Mouse (Mus musculus) liver, embryonic 14.5 days (tissue): ENCODE results near the gene Ppfia3. TPM values are rescaled to one million over a fixed set of nuclear protein-coding genes. Genes with fewer than 3 reads are reported as not detected.
A peak's percentile ranks its signal among the peaks of the same experiment; 100 is the strongest.

Experiments
- ATAC-seq: fragments of 200-750 bp; cut with Nextera tagmentation; 2 replicates; pipeline ENCODE4 v1.8.0; 2017; ENCODE audit warnings: moderate number of reproducible peaks, mild to moderate bottlenecking, moderate library complexity; ENCODE audit not compliant: insufficient read depth
- DNase-seq, 3 experiments: peaks; one replicate each; pipeline ENCODE4 v3.0.0-alpha.2; 2012 to 2013; ENCODE audit warnings: low read depth in 3 of 3, low spot score in 3 of 3
- H3K27ac ChIP-seq: fragments of 300-500 bp; sonication (generic); 2 replicates; pipeline ENCODE4 v1.5.1; 2014; ENCODE audit warnings: moderate library complexity, mild to moderate bottlenecking, control low read depth, inconsistent platforms
- H3K27me3 ChIP-seq: fragments of 300-500 bp; sonication (generic); 2 replicates; pipeline ENCODE4 v1.6.1; 2014; ENCODE audit warnings: mild to moderate bottlenecking, low read length, moderate library complexity; ENCODE audit not compliant: control insufficient read depth, insufficient read depth
- H3K36me3 ChIP-seq: fragments of 300-500 bp; sonication (generic); replicated peaks from 2 replicates; pipeline ENCODE4 v1.6.1; 2014; ENCODE audit warnings: low read depth; ENCODE audit not compliant: control insufficient read depth, insufficient read depth
- H3K4me1 ChIP-seq, 2 experiments: fragments of 200-500 bp in 1 of 2; fragments of 300-500 bp in 1 of 2; sonication (generic) in 1 of 2; replicated peaks; 2 replicates each; pipeline ENCODE4 v1.6.1; 2012 to 2014; ENCODE audit warnings: antibody characterized with exemption in 1 of 2, inconsistent platforms in 1 of 2, low read length in 1 of 2; ENCODE audit not compliant: control insufficient read depth in 2 of 2, insufficient read depth in 2 of 2
- H3K4me2 ChIP-seq: fragments of 300-500 bp; sonication (generic); 2 replicates; pipeline ENCODE4 v1.6.1; 2014; ENCODE audit warnings: low read depth, mild to moderate bottlenecking, control low read depth, moderate library complexity
- H3K4me3 ChIP-seq, 2 experiments: fragments of 200-500 bp in 1 of 2; fragments of 300-500 bp in 1 of 2; sonication (generic) in 1 of 2; 2 replicates each; pipeline ENCODE4 v1.5.1; 2012 to 2014; ENCODE audit warnings: low read depth in 2 of 2, low read length in 2 of 2, mild to moderate bottlenecking in 2 of 2, control low read depth in 1 of 2, inconsistent platforms in 1 of 2, moderate library complexity in 1 of 2; ENCODE audit not compliant: insufficient read depth in 1 of 2
- H3K9ac ChIP-seq: fragments of 300-500 bp; sonication (generic); replicated peaks from 2 replicates; pipeline ENCODE4 v1.6.1; 2014; ENCODE audit warnings: mild to moderate bottlenecking, control low read depth, moderate library complexity
- H3K9me3 ChIP-seq: fragments of 300-500 bp; sonication (generic); 2 replicates; pipeline ENCODE4 v1.6.1; 2016; ENCODE audit warnings: low read length, mixed read lengths; ENCODE audit not compliant: control insufficient read depth
- CTCF ChIP-seq: IDR thresholded peaks from 2 replicates; pipeline ENCODE4 v1.5.1; 2016; ENCODE audit warnings: antibody characterized with exemption, low read depth, control low read depth
- EP300 ChIP-seq: IDR thresholded peaks from 2 replicates; pipeline ENCODE4 v1.6.1; 2016; ENCODE audit warnings: antibody characterized with exemption, low read depth
- whole genome bisulfite sequencing: fragments of 180-500 bp; shearing (Covaris S2); extraction: QIAGEN DNeasy Blood & Tissue Kit; methylation state at CpG from one replicate; pipeline ENCODE4 v1.1.7; 2014; ENCODE audit not compliant: insufficient replicate concordance; 5-methylcytosine and 5-hydroxymethylcytosine counted together
- polyA plus RNA-seq, 2 experiments: library from polyadenylated mRNA; depleted of rRNA in 1 of 2; stranded (reverse) in 1 of 2; unstranded in 1 of 2; fragments of >200 nt; fragmentation: Nextera tagmentation in 1 of 2; extraction: Ambion mirVana in 1 of 2; gene quantifications; 2 replicates each; pipeline versions ENCODE4 v1.2.1 to v1.2.3; 2012 to 2014

The Ppfia3 gene
- polyA plus RNA-seq, 2 experiments: 0.21 TPM; not detected in 1

DNA sequence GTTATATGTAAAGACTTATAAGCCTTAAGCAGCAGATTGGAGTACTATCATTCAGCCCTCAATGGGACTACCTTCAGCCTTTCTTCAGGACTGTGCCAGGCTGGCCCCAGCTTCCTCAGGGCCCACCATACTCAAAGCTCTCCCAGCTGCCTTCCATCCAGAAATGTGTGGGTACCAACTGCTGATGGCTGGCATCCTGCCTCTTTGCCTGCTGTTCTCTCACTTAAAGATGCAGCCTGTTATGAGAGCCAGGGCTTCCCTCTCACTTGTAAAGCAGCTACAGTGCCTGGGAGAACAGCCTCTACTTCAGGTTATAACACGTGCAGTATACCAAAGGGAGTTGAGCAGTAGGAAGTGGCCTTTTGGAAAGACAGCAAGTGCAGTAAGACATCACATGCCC, 9.2 kb upstream of the Ppfia3 start:
- Histone ChIP-seq H3K4me2 (no peak overlapping the region), H3K4me3 (no peak overlapping the region), H3K36me3 (peaks cover 72% of the 10 kb centered on the region), H3K27me3 (no peaks in the 10 kb centered on the region), H3K4me1 (no peaks in the 10 kb centered on the region), H3K9me3 (no peaks in the 10 kb centered on the region), H3K27ac (no peak overlapping the region), H3K9ac (no peak overlapping the region)
- ATAC-seq (no peak), DNase-seq (no peak)
- TF ChIP-seq CTCF (no peak), EP300 (no peak)
- WGBS: 67% methylated on average over 1 of the region's 1 CpGs

DNA sequence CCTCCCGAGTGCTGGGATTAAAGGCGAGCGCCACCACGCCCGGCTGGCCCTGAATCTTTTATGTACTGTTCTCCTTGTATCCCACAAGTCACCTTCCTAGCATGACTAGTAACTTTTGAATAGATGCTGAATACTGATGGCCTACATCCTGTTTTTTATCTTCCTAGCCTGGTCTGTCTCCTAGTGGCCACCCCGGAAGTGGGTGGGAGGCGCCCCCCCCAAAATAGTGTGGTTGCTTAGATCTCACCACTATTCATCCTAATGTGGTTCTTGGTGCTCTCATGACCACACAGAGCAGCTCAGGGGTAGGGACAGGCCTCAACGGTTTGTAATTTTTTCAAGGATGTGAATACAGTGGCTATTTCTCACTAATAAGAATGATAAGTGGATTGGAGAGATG, 7.8 kb upstream of the Ppfia3 start:
- 79% methylated on average over 8 of the region's 8 CpGs for WGBS
- H3K27ac ChIP-seq: no peak overlapping the region
- H3K27me3 ChIP-seq: peaks cover 8% of the 10 kb centered on the region
- H3K36me3 ChIP-seq: peaks cover 58% of the 10 kb centered on the region
- no peaks in the 10 kb centered on the region for H3K9me3 ChIP-seq
- DNase-seq: no peak
- H3K4me2 ChIP-seq: no peak overlapping the region
- no peak for ATAC-seq
- H3K4me3 ChIP-seq: no peak overlapping the region
- peaks cover 2 to 5% of the 10 kb centered on the region in 2 experiments; a peak in 2 of 4 replicates for H3K4me1 ChIP-seq
- no peak overlapping the region for H3K9ac ChIP-seq
- TF ChIP-seq EP300 (no peak), CTCF (no peak)

DNA sequence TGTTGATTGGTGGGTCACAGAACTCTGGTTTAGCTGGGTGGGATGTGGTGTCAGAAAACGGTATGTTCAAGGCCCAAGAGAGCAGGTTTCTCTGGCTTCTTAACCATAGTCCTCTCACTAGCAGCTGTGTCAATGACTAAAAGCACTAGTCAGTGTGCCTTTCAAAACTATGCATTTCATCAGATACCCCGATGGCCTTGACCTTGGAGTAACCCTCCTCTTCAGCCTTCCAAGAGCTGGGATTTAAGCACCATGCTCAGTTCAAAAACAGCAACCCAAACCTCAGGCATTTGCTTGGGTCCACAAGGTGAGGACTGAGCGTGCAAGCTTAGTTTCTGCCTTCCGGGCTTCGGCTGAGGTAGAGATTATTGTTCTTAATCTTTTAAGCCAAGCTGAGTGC, 5.6 kb upstream of the Ppfia3 start:
- 75% methylated on average over 5 of the region's 5 CpGs for WGBS
- H3K4me3 ChIP-seq: no peak overlapping the region
- no peak overlapping the region for H3K9ac ChIP-seq
- H3K27me3 ChIP-seq: peaks cover 22% of the 10 kb centered on the region
- no peak overlapping the region for H3K27ac ChIP-seq
- ATAC-seq (no peak), DNase-seq (no peak)
- H3K4me2 ChIP-seq: no peak overlapping the region
- peaks cover 5 to 6% of the 10 kb centered on the region in 2 experiments; a peak in 3 of 4 replicates for H3K4me1 ChIP-seq
- no peaks in the 10 kb centered on the region for H3K9me3 ChIP-seq
- TF ChIP-seq CTCF: no peak
- TF ChIP-seq EP300: no peak
- H3K36me3 ChIP-seq: peaks cover 35% of the 10 kb centered on the region

DNA sequence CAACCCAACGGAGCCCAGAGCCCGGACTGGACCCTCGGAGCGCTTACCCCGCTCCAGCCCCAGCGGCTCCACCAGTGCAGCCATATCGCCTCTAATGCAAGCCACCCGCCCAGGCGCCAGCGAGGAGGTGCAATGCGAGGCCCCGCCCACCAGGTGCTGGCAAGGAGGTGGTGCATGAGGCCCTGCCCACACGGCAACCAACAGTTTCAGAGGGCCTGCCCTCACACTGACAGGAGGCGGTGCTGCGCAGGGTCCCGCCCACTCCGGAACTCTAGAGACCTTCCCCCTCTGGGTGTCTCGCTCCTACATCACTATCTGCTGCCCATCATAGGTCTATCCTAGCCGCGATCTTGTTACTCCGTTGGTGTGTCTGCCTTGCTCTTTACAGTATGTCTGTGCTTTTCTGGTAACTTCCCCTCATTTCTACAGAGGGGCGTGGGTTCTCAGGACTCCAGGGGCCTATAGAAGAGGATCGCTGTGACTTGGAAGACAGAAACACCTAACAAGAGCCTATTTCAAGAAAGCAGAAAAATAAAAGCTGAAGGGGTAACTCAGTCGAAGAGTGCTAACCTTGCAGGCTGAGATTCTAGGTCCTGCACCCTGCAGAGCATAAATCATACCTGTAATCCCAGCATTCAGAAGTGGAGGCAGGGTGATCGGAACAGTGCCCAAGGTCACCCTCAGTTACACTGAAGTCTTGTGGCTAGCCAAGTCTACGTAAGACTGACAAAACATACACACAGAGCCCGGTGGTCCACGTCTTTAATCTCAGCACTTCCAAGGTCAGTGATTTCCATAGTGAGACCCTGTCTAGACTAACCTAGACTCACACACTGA, 3.9 kb upstream of the Ppfia3 start, which contains the start of gene Lin7b:
TSS of gene Lin7b (minus strand) at position 109 of the 837 bp plus-strand sequence.
- peak within 1 kb of the TSS; percentile 7 to 53 for H3K4me3 ChIP-seq
- ATAC-seq (peak; percentile 72), DNase-seq (peak; percentile 71 to 81 (median 76))
- TF ChIP-seq EP300 (no peak), CTCF (peak; percentile 49; the same call in 1 of the 2 replicates)
- H3K36me3 ChIP-seq: peaks cover 18% of the 10 kb centered on the region
- peaks cover 5 to 10% of the 10 kb centered on the region in 2 experiments; a peak in 3 of 4 replicates for H3K4me1 ChIP-seq
- H3K27me3 ChIP-seq: peaks cover 33% of the 10 kb centered on the region
- no peak within 1 kb of the TSS for H3K9ac ChIP-seq
- no peaks in the 10 kb centered on the region for H3K9me3 ChIP-seq
- no peak within 1 kb of the TSS for H3K27ac ChIP-seq
- peak within 1 kb of the TSS; percentile 79 for H3K4me2 ChIP-seq
- 8% methylated on average over 28 of the region's 28 CpGs for WGBS

DNA sequence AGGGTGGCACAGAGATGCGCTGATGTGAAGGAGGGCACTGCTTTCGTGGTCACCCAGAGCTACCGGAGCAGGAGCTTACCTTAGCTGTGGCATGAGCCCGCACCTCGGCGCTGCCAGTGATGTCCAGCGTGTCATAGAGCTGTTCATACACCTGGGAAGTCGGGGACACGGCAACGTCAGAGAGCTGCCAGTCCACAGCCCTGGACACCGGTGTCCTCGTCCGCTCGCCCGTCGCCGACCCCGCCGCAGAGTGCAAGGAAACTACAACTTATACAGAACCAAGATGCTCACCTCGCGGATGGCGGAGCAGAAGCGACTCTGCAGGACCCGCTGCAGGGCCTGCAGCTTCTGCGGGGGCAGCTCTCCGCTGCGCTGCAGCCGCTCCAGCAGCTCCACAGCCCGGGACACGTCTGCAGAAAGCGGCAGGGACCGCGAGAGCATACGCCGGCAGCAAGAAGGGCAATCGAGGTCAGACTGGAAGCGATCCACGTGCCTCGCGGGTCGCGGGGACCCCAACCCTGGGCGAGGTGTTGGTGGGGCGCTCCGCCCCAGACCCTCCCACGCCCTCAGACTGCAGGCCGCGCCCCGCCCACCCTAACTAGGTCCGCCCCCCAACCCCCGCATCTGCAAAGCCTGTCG, 3.1 kb upstream of the Ppfia3 start:
- Histone ChIP-seq H3K36me3 (peaks cover 13% of the 10 kb centered on the region), H3K4me2 (peak overlapping the region; percentile 79), H3K4me1 (peaks cover 5 to 10% of the 10 kb centered on the region in 2 experiments; a peak in 3 of 4 replicates), H3K4me3 (peak overlapping the region; percentile 7 to 53), H3K27me3 (peaks cover 40% of the 10 kb centered on the region), H3K27ac (no peak overlapping the region), H3K9ac (no peak overlapping the region), H3K9me3 (no peaks in the 10 kb centered on the region)
- no peak for TF ChIP-seq EP300
- no peak for TF ChIP-seq CTCF
- WGBS: 8% methylated on average over 52 of the region's 52 CpGs
- DNase-seq (no peak), ATAC-seq (no peak)
